Mouse (Mus musculus) kidney, embryonic 14.5 days (tissue): ENCODE results near the gene Rbm19. TPM values are rescaled to one million over a fixed set of nuclear protein-coding genes. Genes with fewer than 3 reads are reported as not detected.

ENCODE experiments used
- ATAC-seq: fragments of 200-750 bp; cut with Nextera tagmentation; 2 replicates; pipeline ENCODE4 v1.8.0; 2017; ENCODE audit warnings: moderate number of reproducible peaks, mild to moderate bottlenecking, moderate TSS enrichment, moderate library complexity; ENCODE audit not compliant: low FRiP score, low TSS enrichment
- H3K27ac ChIP-seq: fragments of 300-500 bp; sonication (generic); 2 replicates; pipeline ENCODE4 v1.5.1; 2014; ENCODE audit warnings: low read depth, mild to moderate bottlenecking, low read length, moderate library complexity, mixed read lengths
- H3K27me3 ChIP-seq: fragments of 300-500 bp; sonication (generic); 2 replicates; pipeline ENCODE4 v1.6.1; 2014; ENCODE audit warnings: mild to moderate bottlenecking, low read length; ENCODE audit not compliant: control insufficient read depth, insufficient read depth
- H3K36me3 ChIP-seq: fragments of 300-500 bp; sonication (generic); 2 replicates; pipeline ENCODE4 v1.6.1; 2014; ENCODE audit warnings: low read length, mixed read lengths; ENCODE audit not compliant: control insufficient read depth, insufficient read depth
- H3K4me1 ChIP-seq: fragments of 300-500 bp; sonication (generic); 2 replicates; pipeline ENCODE4 v1.6.1; 2014; ENCODE audit warnings: low read length, mixed read lengths; ENCODE audit not compliant: control insufficient read depth, insufficient read depth
- H3K4me2 ChIP-seq: fragments of 300-500 bp; sonication (generic); replicated peaks from 2 replicates; pipeline ENCODE4 v1.6.1; 2014; ENCODE audit warnings: low read depth, mild to moderate bottlenecking, low read length
- H3K4me3 ChIP-seq: fragments of 300-500 bp; sonication (generic); 2 replicates; pipeline ENCODE4 v1.5.1; 2014; ENCODE audit warnings: mild to moderate bottlenecking, low read length
- H3K9ac ChIP-seq: fragments of 300-500 bp; sonication (generic); 2 replicates; pipeline ENCODE4 v1.6.1; 2014; ENCODE audit warnings: low read depth, mild to moderate bottlenecking, low read length, moderate library complexity
- H3K9me3 ChIP-seq: fragments of 300-500 bp; sonication (generic); 2 replicates; pipeline ENCODE4 v1.6.1; 2016; ENCODE audit warnings: low read length; ENCODE audit not compliant: control insufficient read depth
- WGBS: fragments of 180-500 bp; shearing (Covaris S2); extraction: QIAGEN DNeasy Blood & Tissue Kit; methylation state at CpG from one replicate; pipeline ENCODE4 v1.1.7; 2014; 5-methylcytosine and 5-hydroxymethylcytosine counted together
- polyA plus RNA-seq: library from polyadenylated mRNA; unstranded; fragments of >200 nt; fragmentation: Nextera tagmentation; extraction: Ambion mirVana; gene quantifications from 2 replicates; pipeline ENCODE4 v1.2.1, GENCODE M21; 2014

The Rbm19 gene
- polyA plus RNA-seq, 1 experiment from 2014 or later = 17.9 TPM

- no peak for ATAC-seq
- H3K4me3 ChIP-seq = no peak overlapping the region
- H3K36me3 ChIP-seq = no peaks in the 10 kb centered on the region
- no peaks in the 10 kb centered on the region for H3K9me3 ChIP-seq
- H3K27me3 ChIP-seq = no peaks in the 10 kb centered on the region
- H3K4me2 ChIP-seq = no peak overlapping the region
- H3K4me1 ChIP-seq = peaks cover 18% of the 10 kb centered on the region
- no peak overlapping the region for H3K27ac ChIP-seq
- 71% methylated on average over 9 of the region's 9 CpGs for WGBS
- no peak overlapping the region for H3K9ac ChIP-seq
These were observed 49.0 kb downstream of the Rbm19 start for GRCm38 (mm10) chr5:120165061-120165942.

- no peak overlapping the region for H3K4me2 ChIP-seq
- H3K9ac ChIP-seq = no peak overlapping the region
- H3K4me3 ChIP-seq = no peak overlapping the region
- no peak for ATAC-seq
- no peak overlapping the region for H3K27ac ChIP-seq
- H3K4me1 ChIP-seq = peaks cover 26% of the 10 kb centered on the region
- 85% methylated on average over 13 of the region's 13 CpGs for WGBS
- H3K9me3 ChIP-seq = no peaks in the 10 kb centered on the region
- H3K36me3 ChIP-seq = no peaks in the 10 kb centered on the region
- no peaks in the 10 kb centered on the region for H3K27me3 ChIP-seq
These were observed 51.6 kb downstream of the Rbm19 start for GRCm38 (mm10) chr5:120167787-120168325.

- Histone ChIP-seq H3K27ac (no peak overlapping the region), H3K27me3 (no peaks in the 10 kb centered on the region), H3K4me3 (no peak overlapping the region), H3K9ac (no peak overlapping the region), H3K4me2 (no peak overlapping the region), H3K4me1 (0 out of 2 replicates have a peak, but pooled peaks cover 8% of the 10 kb centered on the region), H3K9me3 (no peaks in the 10 kb centered on the region), H3K36me3 (peaks cover 10% of the 10 kb centered on the region; the same call in 1 of the 2 replicates)
- ATAC-seq = no peak
- WGBS = 54% methylated on average over 18 of the region's 18 CpGs
These were observed 55.8 kb downstream of the Rbm19 start for GRCm38 (mm10) chr5:120171865-120172728.

- 64% methylated on average over 8 of the region's 8 CpGs for WGBS
- H3K36me3 ChIP-seq = peaks cover 10% of the 10 kb centered on the region; the same call in 1 of the 2 replicates
- H3K4me2 ChIP-seq = no peak overlapping the region
These were observed 56.5 kb downstream of the Rbm19 start for GRCm38 (mm10) chr5:120172729-120173101.

GRCm38 (mm10) chr5:120174317-120174716 lies 58.1 kb downstream of the Rbm19 start:
- H3K4me3 ChIP-seq = no peak overlapping the region
- peaks cover 10% of the 10 kb centered on the region; the same call in 1 of the 2 replicates for H3K36me3 ChIP-seq
- ATAC-seq = no peak
- no peaks in the 10 kb centered on the region for H3K9me3 ChIP-seq
- no peak overlapping the region for H3K27ac ChIP-seq
- H3K9ac ChIP-seq = no peak overlapping the region
- 51% methylated on average over 7 of the region's 7 CpGs for WGBS
- H3K4me1 ChIP-seq = 0 out of 2 replicates have a peak, but pooled peaks cover 8% of the 10 kb centered on the region
- H3K27me3 ChIP-seq = no peaks in the 10 kb centered on the region
- no peak overlapping the region for H3K4me2 ChIP-seq

More at GRCm38 (mm10) chr5:120172729-120173101, 56.5 kb downstream of the Rbm19 start:
- Histone ChIP-seq H3K27ac (no peak overlapping the region), H3K9ac (no peak overlapping the region), H3K4me1 (0 out of 2 replicates have a peak, but pooled peaks cover 8% of the 10 kb centered on the region), H3K4me3 (no peak overlapping the region), H3K9me3 (no peaks in the 10 kb centered on the region), H3K27me3 (no peaks in the 10 kb centered on the region)
- no peak for ATAC-seq

- Histone ChIP-seq H3K4me2 (no peak overlapping the region), H3K9me3 (no peaks in the 10 kb centered on the region), H3K36me3 (peaks cover 12% of the 10 kb centered on the region; the same call in 1 of the 2 replicates), H3K9ac (no peak overlapping the region), H3K27ac (no peak overlapping the region), H3K27me3 (no peaks in the 10 kb centered on the region), H3K4me1 (0 out of 2 replicates have a peak, but pooled peaks cover 8% of the 10 kb centered on the region), H3K4me3 (no peak overlapping the region)
- 93% methylated on average over 8 of the region's 8 CpGs for WGBS
- no peak for ATAC-seq
These were observed 59.0 kb downstream of the Rbm19 start for GRCm38 (mm10) chr5:120175217-120175616.

- Histone ChIP-seq H3K36me3 (peaks cover 17% of the 10 kb centered on the region; the same call in 1 of the 2 replicates), H3K27ac (no peak overlapping the region), H3K4me3 (no peak overlapping the region), H3K9me3 (no peaks in the 10 kb centered on the region), H3K4me2 (no peak overlapping the region), H3K27me3 (no peaks in the 10 kb centered on the region), H3K4me1 (0 out of 2 replicates have a peak, but pooled peaks cover 8% of the 10 kb centered on the region), H3K9ac (no peak overlapping the region)
- no peak for ATAC-seq
- WGBS = 88% methylated on average over 13 of the region's 13 CpGs
These were observed 60.2 kb downstream of the Rbm19 start for GRCm38 (mm10) chr5:120176246-120177065.

- Histone ChIP-seq H3K4me2 (no peak overlapping the region), H3K9me3 (no peaks in the 10 kb centered on the region), H3K36me3 (peaks cover 17% of the 10 kb centered on the region; the same call in 1 of the 2 replicates), H3K27ac (no peak overlapping the region), H3K4me3 (no peak overlapping the region), H3K27me3 (no peaks in the 10 kb centered on the region), H3K4me1 (0 out of 2 replicates have a peak, but pooled peaks cover 6% of the 10 kb centered on the region), H3K9ac (no peak overlapping the region)
- ATAC-seq = no peak
- WGBS = 98% methylated on average over 4 of the region's 4 CpGs
These were observed 60.7 kb downstream of the Rbm19 start for GRCm38 (mm10) chr5:120177066-120177340.
